Mouse (Mus musculus): ENCODE measurements around the gene Sike1.

Gene Sike1

DNA sequence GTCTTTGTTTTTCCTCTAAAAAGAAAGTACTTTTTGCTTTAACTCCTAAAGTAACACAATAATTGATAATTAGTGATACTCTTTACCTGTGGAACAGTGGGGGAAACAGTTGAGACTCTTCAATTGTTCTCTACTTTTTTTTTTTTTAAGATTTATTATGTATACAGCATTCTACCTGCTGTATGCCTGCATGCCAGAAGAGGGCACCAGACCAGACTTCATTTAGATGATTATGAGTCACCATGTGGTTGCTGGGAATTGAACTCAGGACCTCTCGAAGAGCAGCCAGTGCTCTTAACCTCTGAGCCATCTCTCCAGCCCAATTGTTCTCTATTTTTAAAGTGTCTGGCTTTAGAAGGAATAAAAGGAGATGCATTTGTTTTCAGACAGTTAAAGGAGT, 30.7 kb downstream of the Sike1 start:
- DNase-seq (ENCODE audit: low spot score in 2 of 2): no peak

DNA sequence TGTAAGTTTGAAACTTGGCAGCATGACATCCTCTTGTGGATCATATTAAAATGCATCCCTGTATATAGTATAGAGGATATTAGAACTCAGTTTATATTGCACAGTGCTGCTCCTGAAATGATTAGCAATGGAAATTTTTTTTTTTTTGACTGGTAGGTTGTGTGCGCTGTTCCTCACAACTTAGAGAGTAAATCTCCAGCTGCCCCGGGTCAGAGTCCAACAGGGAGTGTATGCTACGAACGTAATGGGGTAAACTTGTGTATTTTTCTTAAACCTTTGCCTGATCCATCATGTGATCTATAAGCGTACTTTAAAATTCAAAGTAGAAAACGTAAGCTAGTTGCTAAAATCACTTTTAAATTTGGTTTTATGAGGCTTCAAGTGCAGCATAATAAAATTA, 44.8 kb downstream of the Sike1 start:
- no peak for DNase-seq (ENCODE audit: low spot score in 2 of 2)

DNA sequence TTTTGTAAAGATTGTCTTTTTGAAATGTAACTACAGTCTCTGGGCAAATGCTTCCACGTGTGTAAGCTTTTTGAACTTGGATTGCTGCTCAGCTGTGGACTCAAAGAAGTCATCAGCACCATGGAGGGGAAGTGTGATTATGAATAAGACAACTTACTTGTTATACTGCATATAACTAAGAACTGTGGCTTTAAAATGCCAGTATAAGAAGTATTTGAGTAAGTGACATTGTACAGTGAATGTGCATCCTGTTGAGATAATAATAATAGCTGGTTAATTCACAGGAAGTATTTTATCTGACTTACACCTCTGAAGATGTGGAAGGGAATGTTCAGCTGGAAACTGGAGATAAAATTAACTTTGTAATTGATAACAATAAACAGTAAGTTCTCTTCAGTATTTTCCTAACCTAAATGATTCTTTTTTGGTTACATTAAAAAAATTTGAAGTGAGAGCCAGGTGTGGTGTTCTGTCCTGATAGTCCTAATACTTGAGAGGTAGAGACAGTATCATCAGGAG, 45.4 kb downstream of the Sike1 start:
- DNase-seq (ENCODE audit: low spot score in 2 of 2): no peak

DNA sequence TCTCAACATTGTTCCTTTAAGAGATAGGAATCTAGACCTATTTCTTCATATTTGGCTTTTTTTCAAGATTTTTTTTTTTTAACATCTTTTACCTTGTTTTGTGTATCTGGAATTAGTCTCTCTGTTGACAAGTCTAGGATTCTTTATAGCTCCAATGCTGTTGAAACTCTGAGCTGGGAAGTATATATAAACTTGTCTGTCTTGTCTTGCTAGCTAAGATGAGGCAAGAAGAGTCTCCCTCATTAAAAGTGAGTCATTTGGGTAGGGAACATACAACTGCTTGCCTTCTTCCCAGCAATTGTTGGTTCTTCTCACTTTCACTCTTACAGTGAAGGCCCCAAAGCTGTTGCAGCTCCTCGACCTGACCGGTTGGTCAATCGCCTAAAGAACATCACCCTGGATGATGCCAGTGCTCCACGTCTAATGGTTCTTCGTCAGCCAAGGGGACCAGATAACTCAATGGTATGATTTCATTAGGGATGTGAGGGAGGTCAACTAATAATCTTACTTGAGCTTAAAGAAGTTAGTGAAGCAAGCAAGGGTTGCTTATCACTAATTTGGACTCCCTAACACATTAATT, 60.6 kb downstream of the Sike1 start:
- DNase-seq (ENCODE audit: low spot score in 2 of 2): no peak

DNA sequence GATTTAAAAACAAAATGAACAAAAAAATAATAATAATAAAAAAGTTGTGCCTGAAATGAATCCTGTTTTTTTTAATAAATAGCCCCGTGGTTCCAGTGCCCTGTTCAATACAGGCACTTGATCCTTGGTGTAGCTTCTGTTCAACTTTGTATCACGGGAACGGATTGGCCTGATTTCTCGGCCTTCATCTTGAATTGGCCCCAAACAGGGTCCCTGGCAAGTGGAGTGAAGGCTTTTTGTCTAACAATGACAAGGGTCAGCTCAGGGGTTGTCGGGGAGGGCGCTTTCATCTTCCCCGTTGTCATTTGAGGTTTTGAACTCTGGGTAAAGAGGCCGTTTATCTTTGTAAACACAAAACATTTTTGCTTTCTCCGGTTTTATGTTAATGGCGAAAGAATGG, 62.2 kb downstream of the Sike1 start:
- no peak for DNase-seq (ENCODE audit: low spot score in 2 of 2)

Data from left cerebral cortex, adult 9 months (tissue).